Mouse (Mus musculus): ENCODE results near the gene Dusp22.

DNA sequence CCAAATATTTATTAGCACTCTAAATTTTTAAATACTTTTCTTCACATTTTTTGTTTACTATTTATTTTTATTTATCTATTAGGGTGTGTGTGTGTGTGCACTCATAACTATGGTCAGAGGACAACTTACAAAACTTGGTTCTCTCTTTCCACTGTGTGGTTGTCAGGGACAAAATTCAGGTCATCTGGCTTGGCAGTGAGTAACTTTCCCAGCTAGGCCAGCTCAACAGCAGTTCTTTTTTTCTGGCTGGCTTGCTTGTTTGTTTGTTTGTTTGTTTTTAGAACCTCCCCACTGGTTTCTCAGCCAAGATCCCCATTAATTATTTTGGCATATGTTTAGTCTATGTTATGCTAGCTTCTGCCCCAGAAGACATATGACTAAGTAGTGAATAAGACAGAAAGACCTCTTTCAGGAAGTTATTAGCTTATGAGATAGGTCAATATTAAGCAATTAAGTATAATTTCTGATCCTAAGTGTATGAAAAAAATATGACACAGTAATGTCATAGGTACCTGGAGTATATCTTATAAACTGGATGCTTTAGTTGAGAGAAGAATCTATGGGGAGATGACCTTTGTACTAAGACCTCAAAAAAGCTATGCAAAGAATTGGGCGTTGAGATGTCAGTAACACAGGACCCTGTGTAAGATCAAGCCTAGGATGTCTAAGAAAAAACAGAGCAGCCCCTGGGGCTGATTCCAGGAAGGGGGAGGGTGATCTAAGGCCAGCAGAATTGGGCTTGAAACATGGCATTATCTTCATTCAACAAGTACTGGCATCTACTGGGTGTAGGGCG, 1.4 kb upstream of the Dusp22 start:
- TF ChIP-seq CTCF (conservative IDR thresholded peaks at IDR 0.05; ENCODE audit: insufficient read depth, insufficient read length, low read depth, low read length) (no peak), POLR2A (IDR thresholded peaks at IDR 0.05; ENCODE audit: low read depth, low read length) (no peak)

Measured in kidney, adult 2 months (tissue).